Mouse (Mus musculus): ENCODE measurements at regions not wholly inside any gene's neighbourhood (a gene's known extent, or its start where the extent isn't known, plus 50 kb on each side); places are given as distances from the start of the nearest gene placed in this dataset.

DNA sequence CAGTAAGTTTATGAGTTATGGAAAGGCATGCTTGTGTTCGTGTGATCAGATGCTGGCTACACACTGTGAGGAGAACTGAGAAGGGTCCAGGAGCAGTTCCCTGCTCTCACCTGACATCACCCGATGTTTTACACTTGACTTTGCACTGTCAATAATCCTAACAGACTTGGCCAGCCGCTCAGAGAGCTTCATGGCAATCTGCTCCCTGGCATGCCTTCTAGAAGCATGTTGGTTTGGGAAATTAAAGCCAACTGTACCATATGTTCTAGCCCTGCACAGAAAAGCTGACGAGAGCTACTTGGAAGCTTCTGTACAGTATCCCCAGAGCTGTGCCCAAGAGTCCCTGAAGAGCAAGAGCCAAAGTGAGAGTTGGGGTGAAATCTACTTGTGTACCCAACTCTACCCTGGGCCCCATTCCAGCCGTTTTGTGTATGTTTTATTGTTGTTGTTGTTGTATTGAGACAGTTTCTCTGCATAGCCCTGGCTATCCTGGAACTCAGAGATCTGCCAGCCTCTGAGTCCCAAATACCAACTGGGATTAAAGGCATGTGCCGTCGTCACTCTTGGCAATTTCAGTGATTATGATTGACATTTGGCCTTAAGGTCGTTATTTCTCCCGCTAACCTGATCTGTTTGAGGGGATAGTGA lies 56.5 kb upstream of the Cnksr3 start:
- in situ Hi-C loops (cut with MboI, MseI): no loop called here

DNA sequence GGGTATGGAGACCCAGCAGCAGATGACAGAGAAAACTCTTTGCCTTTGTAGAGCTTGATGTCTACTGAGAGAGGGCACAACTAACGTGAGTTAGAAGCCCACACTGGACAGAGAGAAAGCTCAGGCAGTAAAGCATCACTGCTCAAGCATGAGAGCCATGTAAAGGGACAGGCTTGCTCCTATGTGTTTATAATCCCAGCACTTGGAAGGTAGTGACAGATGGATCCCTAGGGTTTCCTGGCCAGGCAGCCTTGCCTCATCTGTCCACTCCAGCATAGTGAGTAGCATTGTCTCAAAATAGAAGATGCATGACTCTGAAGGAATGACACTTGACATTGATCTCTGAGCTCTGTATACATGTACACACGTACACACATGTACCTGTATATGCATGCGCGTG lies 55.9 kb upstream of the Cnksr3 start:
- in situ Hi-C loops (cut with MboI, MseI): no loop called here

DNA sequence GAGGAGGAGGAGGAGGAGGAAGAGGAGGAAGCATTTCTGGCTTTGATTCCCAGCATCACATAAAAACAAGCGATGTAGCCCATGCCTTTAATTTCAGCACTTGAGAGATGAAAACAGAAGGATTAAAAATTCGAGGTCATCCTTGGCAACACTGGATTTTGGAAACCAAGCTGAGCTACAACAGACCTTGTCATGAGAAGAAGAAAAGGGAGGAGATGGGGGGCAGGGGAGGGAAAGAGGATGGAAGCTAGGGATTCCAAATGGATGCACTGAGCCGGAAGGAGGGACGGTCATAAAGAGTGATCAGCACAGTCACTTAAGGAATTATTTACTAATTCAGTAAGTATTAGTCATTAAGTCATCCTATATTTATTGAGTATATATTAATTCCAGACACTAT lies 55.1 kb upstream of the Cnksr3 start:
- in situ Hi-C loops (cut with MboI, MseI): no loop called here

DNA sequence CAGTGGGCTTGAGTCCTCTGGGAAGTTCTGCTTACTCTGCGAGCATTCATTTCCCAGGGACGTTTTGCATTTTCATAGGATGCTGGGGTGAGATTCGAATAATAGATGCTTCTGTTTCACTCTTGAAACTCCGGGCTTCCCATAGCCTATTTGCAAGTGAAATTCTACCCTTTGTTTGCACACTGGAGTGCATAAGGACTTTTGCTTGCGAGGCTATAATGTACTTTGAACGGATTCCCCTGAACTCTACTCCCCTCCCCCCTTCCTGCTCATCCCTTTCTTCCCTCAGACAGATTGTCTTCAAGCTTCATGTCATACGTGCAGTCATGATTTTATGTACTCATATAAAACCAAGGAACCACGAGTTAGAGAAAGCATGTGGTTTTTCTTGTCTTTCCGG lies 53.4 kb upstream of the Cnksr3 start:
- in situ Hi-C loops (cut with MboI, MseI): no loop called here

DNA sequence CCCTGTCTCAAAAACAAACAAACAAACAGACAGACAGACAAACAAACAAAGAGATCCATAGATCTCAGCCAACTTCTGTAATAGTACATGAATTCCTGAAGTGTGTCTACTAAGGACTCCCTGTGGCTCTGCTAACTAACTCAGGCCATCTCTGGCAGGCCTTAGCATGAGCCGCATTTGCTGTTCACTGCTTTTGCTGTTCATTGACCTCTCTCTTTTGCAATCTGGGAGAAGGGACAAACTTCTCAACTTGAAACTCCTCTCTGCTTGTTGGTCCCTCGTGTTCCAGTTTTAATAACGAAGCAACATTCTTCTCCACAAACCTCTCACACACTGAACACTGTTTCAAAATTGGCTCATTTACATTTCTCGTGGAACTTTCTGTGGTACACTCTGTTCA lies 52.7 kb upstream of the Cnksr3 start:
- in situ Hi-C loops (cut with MboI, MseI): no loop called here

All from regulatory T cell (primary cell).